Mouse (Mus musculus): Measurements from ENCODE around the gene Ephx3.
A peak's percentile ranks its signal among the peaks of the same experiment; 100 is the strongest.

Gene Ephx3

GRCm38 (mm10) chr17:32172485-32172884, 16.9 kb downstream of the Ephx3 start:
- DNase-seq = no peak

- peak; percentile 62 for DNase-seq
Measured at GRCm38 (mm10) chr17:32169518-32170225, 19.7 kb downstream of the Ephx3 start.

- peak; percentile 77 for DNase-seq
Measured at GRCm38 (mm10) chr17:32166687-32167086, 22.7 kb downstream of the Ephx3 start, which contains the start of gene Notch3. Notch3 (minus strand) TSS chr17:32166852.

GRCm38 (mm10) chr17:32165803-32166595, 23.4 kb downstream of the Ephx3 start:
- DNase-seq = peak; percentile 84

GRCm38 (mm10) chr17:32165266-32165802, 24.0 kb downstream of the Ephx3 start:
- no peak for DNase-seq

GRCm38 (mm10) chr17:32164780-32165179, 24.6 kb downstream of the Ephx3 start:
- DNase-seq = no peak

GRCm38 (mm10) chr17:32163910-32164650, 25.3 kb downstream of the Ephx3 start:
- peak; percentile 82 for DNase-seq

GRCm38 (mm10) chr17:32162112-32162850, 27.1 kb downstream of the Ephx3 start:
- peak; percentile 88 for DNase-seq

GRCm38 (mm10) chr17:32160882-32161281, 28.5 kb downstream of the Ephx3 start:
- DNase-seq = no peak

GRCm38 (mm10) chr17:32158841-32159240, 30.5 kb downstream of the Ephx3 start:
- DNase-seq = no peak

GRCm38 (mm10) chr17:32146718-32147117, 42.6 kb downstream of the Ephx3 start:
- DNase-seq = no peak

- peak; percentile 84 for DNase-seq
Measured at GRCm38 (mm10) chr17:32142907-32143854, 46.2 kb downstream of the Ephx3 start.

- no peak for DNase-seq
Measured at GRCm38 (mm10) chr17:32142234-32142633, 47.1 kb downstream of the Ephx3 start.
